Mouse (Mus musculus) erythroid progenitor cell, adult 5-6 weeks (primary cell): Measurements from ENCODE around the gene Anks1. TPM values are rescaled to one million over a fixed set of nuclear protein-coding genes. Genes with fewer than 3 reads are reported as not detected.

ENCODE experiments used
- ATAC-seq: replicated peaks from 2 replicates; pipeline ENCODE4 v1.8.0; 2016; ENCODE audit warnings: moderate number of reproducible peaks, mild to moderate bottlenecking, moderate TSS enrichment, inconsistent platforms; ENCODE audit not compliant: poor library complexity, low FRiP score, severe bottlenecking
- total RNA-seq, 2 experiments: library from RNA; stranded (forward) in 1 of 2; stranded (reverse) in 1 of 2; fragments of 150-400 nt in 1 of 2; fragments of 186-747, 209-891 nt in 1 of 2; gene quantifications; 2 replicates each; pipeline versions ENCODE4 v1.2.3 to v1.2.4; 2015 to 2017; ENCODE audit warnings: low replicate concordance in 2 of 2

Gene Anks1
- total RNA-seq (2015; ENCODE audit: low replicate concordance) (6.1 and 6.7 TPM in 2 replicates), total RNA-seq (2017; ENCODE audit: low replicate concordance) (3.8 and 4.6 TPM in 2 replicates)

- ATAC-seq, result peak; percentile 69
These were observed at the start of gene Anks1 for GRCm38 (mm10) chr17:27908888-27909621. Anks1 (plus strand) TSS chr17:27909306.

GRCm38 (mm10) chr17:27865461-27865860 is 43.6 kb upstream of the Anks1 start:
- no peak for ATAC-seq

GRCm38 (mm10) chr17:27866737-27867136 is 42.4 kb upstream of the Anks1 start:
- ATAC-seq, result no peak

- no peak for ATAC-seq
These were observed 37.3 kb upstream of the Anks1 start for GRCm38 (mm10) chr17:27871851-27872250.

GRCm38 (mm10) chr17:27873583-27873982 is 35.5 kb upstream of the Anks1 start:
- ATAC-seq, result no peak

- ATAC-seq, result peak; percentile 62
These were observed 34.6 kb upstream of the Anks1 start for GRCm38 (mm10) chr17:27874510-27874909.

- 0 out of 2 replicates have a peak, but pooled peaks have one; percentile 35 for ATAC-seq
These were observed 27.6 kb upstream of the Anks1 start for GRCm38 (mm10) chr17:27881518-27881917.

- ATAC-seq, result no peak
These were observed 26.0 kb upstream of the Anks1 start for GRCm38 (mm10) chr17:27883129-27883528.

- ATAC-seq, result no peak
These were observed 25.1 kb upstream of the Anks1 start for GRCm38 (mm10) chr17:27883994-27884393.

- no peak for ATAC-seq
These were observed 22.5 kb upstream of the Anks1 start for GRCm38 (mm10) chr17:27886499-27887210.

- ATAC-seq, result peak; percentile 86
These were observed 1.4 kb upstream of the Anks1 start for GRCm38 (mm10) chr17:27907512-27908205.

GRCm38 (mm10) chr17:27908206-27908887 is 759 bp upstream of the Anks1 start:
- no peak for ATAC-seq

GRCm38 (mm10) chr17:27909622-27910500 is 755 bp downstream of the Anks1 start, which contains the start of gene Taf11:
Taf11 (minus strand) TSS chr17:27909844.
- ATAC-seq, result peak; percentile 18; the same call in 1 of the 2 replicates

GRCm38 (mm10) chr17:27911371-27911770 is 2.3 kb downstream of the Anks1 start:
- ATAC-seq, result no peak

GRCm38 (mm10) chr17:27914742-27915141 is 5.6 kb downstream of the Anks1 start:
- no peak for ATAC-seq

- no peak for ATAC-seq
These were observed 7.3 kb downstream of the Anks1 start for GRCm38 (mm10) chr17:27916366-27916765.

- ATAC-seq, result no peak
These were observed 11.6 kb downstream of the Anks1 start for GRCm38 (mm10) chr17:27920676-27921075.

GRCm38 (mm10) chr17:27922174-27922712 is 13.1 kb downstream of the Anks1 start:
- no peak for ATAC-seq

GRCm38 (mm10) chr17:27925054-27925453 is 15.9 kb downstream of the Anks1 start:
- no peak for ATAC-seq
